Mouse (Mus musculus) T-cell, adult 2 months (primary cell): Measurements from ENCODE around the gene Ccr10.
A peak's percentile ranks its signal among the peaks of the same experiment; 100 is the strongest.
"Not testable (repeated sequence)": the region's sequence is repeated elsewhere in the genome, so short reads cannot be mapped to it uniquely, and the experiment has no call there.

Experiments
- DNase-seq: peaks from one replicate; pipeline ENCODE4 v3.0.0; 2022; ENCODE audit warnings: low spot score

Gene Ccr10

DNA sequence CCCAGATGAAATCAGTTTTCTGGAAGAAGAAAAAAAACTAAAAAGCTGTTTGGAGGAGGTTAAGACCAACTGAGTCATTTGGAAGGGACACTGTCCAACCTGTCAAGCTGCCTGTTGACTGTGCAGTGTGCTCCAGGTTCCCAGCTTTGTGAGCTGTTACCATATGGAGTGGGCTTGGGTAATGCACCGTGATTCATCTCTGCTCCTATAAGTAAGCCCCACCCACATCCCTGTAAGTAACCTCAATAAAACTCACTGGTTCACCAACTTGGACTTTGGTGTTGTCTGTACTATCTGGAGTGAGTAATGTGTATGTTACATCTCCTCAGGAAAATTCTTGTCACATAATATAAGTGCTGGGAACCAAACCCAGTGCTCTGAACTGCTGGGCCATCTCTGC, 22.4 kb downstream of the Ccr10 start:
- no peak for DNase-seq

DNA sequence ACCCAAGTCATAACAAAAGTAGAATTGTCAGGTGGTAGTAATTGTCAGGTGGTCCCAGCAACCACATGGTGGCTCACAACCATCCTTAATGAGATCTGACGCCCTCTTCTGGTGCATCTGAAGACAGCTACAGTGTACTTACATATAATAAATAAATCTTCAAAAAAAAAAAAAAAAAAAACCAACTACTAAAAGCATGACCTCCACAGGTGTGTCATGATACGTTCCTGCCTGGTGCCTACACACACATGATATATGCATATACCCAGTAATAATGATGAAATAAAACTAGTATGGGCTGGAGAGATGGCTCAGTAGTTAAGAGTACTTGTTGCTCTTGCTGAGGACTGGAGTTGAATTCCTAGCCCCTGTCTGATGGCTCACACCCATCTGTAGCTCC, 24.2 kb downstream of the Ccr10 start:
- no peak for DNase-seq

DNA sequence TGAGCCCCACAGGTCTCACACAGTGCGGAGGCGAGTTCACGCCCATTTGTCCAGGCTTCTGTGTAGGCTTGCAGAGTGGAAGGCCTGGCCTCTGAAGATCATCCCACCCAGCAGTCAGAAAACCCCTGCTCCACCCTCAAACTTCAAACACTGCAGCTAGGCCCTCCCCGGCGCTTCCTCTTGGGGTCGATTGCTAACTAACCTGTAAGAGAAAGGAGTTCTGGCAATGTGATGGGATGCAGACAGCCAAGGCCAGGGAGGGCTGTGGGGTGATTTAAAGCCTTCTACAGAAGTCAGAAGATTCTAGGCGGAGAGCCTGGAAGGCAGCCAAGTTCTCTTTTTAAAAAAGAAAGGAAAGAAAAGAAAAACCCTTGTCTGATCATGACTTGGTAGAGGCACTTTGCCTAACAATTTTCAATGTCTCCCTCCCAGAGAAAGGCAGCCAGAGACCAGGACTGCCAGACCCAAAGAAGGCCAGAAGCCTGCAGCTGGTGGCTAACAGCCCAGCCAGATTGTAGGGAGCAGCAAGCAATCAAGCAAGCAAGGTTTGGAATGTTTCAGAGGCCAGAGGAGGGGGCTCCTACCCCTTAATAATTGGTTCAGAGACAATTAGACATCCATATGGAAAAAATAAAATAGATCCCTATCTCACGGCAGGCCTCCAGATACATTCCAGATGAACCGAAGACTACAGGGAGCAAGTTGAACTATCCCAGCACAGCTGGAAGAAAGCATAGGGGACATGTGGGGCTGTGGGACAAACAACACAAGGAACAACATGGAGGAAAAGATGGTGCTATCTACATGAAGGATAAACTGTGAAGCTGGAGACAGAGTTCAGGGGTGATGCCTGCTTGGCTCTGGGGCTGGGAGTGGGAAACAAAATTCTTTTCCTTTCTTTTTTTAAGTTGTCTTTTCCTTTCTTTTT, 25.8 kb downstream of the Ccr10 start:
- DNase-seq, result no peak

DNA sequence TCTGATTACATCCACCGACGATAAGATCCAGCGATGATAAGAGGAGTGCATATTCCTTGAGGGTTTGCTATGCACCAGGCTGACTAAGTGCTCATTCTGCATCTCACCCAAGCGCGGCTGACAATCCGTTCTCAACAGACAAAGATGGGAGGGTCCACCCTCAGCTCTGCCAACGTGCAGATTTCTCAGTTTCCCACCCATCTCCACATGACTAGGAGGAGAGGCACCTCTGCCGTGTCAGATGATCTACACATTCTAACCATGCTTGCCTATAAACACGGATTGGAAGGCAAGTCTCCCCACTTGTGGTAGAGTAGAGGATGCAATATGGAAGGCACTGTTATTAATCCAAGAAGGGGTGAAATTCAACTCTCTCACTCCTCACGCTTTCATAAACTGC, 26.5 kb downstream of the Ccr10 start:
- no peak for DNase-seq

DNA sequence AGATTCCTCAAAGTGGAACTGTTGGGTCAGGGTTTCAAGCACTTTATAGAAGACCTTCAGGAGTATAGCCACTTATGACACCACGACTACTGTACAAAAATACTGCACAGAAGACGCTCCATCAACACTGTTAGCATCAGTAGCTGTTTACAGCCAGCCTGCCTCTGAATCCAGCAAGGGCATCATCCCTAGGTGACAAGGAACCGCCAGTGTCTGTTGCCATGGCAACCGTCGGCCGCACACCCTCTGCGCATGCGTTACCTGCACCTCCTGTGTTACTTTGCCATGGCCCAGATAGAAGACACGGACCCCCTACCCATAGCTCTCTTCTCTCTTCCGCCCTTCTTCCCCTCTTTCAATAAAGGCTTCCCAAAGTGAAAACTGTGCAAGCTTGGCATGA, 28.9 kb downstream of the Ccr10 start:
- no peak for DNase-seq

DNA sequence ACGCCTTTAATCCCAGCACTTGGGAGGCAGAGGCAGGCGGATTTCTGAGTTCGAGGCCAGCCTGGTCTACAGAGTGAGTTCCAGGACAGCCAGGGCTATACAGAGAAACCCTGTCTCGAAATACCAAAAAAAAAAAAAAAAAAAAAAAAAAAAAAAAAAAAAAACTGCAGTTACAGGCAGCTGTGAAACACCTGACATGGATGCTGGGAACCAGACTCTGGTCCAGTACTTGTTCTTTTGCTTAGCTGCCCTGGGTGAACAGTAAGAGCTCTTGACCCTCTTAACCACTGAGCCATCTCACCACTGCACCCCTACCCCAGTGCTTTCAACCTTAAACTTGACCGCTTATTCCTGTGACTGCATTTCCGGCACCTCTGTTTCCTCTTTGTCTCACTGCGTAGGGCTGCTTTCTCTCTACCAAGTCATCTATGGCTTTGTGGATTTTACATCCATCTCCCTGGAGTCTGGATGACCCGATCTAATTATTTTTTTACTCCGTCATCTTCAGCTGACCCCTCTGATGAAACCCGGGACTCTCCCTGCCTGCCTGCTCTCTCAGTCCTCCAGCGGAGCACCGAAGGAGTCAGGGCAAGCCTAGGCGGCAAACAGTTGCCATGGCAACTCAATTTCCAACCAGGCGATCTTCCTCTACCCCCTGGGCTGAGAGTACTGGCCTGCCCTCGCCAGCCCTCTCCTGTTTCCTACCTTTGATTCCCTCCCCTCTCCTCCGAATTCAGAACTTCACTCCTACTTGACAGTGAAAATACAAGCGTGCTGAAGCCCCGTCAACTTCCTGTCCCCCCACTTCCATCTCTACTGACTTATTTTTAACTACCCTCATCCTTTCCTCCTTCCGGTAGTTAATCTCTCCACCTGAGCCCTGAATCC, 31.7 kb downstream of the Ccr10 start:
- peak; percentile 58 for DNase-seq

DNA sequence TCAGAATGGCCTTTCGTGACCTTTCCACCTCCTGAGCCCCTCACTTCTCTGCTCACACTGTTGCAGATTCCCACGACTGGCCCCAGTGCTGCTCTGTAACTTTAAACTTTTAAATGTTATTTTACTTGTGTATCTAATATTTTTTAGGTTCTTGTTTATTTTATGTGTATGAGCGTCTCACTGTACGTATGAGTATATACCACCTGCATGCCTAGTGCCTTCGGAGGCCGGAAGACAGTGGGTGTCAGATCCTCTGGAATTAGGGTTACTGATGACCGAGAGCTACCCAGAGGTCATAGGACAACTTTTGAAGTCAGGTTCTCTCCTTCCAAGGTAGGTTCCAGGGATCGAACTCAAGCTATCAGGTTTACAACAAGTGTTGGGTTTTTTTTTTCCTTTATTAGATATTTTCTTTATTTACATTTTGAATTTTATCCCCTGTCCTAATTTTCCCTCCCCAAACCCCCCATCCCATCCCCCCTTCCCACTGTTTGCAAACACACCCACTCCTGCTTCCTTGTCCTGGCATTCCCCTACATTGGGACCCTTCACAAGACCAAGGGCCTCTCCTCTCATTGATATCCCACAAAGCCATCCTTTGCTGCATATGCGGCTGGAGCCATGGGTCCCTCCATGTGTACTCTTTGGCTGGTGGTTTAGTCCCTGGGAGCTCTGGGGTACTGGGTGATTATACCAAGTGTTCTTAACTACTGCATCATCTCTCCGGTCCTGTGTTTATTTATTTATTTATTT, 32.9 kb downstream of the Ccr10 start:
- DNase-seq, result no peak

DNA sequence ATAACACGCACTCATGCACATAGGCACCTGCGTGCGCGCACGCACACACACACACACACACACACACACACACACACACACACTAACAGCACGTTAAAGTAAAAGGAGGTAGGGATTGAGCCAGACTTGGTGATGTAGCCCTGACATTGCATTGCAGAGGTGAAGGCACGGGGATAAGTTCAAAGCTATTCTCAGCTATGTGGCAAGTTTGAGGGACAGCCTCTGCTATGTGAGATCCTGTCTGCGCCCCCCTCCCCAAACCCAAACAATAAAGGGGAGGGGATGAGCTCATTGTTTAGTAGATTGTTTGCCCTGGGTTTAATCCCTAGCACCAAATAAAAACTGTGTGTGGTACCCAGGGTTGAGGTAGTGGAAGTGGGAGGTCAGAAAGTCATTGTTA, 34.2 kb downstream of the Ccr10 start:
- no peak for DNase-seq

DNA sequence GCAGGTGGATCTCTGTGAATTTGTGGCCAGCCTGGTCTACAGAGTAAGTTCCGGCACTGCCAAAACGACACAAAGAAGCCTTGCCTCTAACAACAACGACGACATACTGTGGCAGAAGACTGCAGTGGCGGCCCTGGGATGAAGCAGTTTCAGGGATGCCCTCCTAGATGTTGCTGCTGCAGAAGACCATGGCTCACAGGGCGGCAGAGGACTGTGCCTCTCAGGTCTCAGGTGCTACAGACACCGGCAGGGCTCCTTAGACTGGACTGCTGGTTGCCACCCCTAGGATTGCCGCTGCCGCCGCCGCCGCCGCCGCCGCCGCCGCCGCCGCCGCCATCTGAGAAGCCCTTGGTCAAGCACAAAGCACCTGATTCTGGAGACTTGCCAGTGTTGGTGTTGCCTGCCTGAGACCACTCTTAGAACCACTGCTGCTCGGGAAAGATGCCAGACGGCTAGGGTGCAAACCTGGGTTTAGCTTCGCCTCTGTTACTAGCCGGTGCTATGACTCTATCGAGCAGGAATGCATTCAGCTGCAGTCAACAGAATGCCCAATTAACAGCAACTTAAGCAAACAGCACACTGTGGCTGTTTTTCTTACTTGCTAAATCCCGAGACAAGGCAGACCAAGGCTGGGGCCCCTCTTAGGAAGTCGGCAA, 35.0 kb downstream of the Ccr10 start:
- no peak for DNase-seq

DNA sequence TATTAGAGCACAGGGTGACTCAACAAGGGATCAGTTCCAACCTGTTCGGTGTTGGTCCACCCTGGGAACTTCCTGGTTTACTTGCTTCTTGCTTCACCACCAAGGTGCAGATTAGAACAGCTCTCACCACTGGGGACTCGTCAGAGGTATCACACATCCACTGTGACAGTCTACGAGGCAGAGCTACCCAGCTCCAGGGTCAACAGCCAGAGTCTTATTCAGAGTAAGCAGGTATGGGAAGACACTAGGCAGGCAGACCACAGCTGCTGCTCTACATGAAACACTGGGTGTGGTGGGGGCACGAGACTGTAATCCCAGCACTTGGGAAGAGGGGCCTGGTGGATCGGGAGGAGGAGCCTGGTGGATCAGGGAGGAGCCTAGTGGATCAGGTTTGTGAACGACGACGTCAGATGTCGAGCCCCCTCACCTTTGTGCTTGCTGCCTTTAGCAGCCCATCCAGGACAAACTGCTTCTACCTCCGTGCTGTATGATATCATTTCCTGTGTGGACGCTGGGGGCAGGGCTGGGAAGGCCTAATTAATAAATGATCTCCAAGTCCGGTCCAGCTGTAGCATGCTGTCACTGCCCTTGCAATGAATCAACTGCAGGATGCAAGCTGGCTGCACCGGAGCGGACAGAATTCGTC, 36.6 kb downstream of the Ccr10 start:
- no peak for DNase-seq

DNA sequence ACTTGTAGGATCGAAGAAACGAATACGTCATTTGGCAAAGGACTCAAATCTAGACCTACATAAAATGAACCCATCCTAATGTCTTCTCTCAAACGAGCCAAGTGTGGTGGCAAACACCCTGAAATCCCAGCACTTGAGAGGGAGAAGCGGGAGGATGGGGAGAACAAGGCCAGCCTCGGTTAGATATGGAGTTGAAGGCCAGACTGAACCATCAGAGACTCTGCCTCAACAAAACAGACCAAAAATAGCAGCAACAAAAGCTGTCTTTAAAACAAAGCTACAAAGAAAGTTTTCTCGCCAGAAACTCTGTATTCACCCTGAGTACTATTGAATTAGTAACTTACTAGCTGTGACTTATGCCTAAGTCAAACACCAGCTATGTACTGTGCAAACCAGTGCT, 38.2 kb downstream of the Ccr10 start:
- no peak for DNase-seq

DNA sequence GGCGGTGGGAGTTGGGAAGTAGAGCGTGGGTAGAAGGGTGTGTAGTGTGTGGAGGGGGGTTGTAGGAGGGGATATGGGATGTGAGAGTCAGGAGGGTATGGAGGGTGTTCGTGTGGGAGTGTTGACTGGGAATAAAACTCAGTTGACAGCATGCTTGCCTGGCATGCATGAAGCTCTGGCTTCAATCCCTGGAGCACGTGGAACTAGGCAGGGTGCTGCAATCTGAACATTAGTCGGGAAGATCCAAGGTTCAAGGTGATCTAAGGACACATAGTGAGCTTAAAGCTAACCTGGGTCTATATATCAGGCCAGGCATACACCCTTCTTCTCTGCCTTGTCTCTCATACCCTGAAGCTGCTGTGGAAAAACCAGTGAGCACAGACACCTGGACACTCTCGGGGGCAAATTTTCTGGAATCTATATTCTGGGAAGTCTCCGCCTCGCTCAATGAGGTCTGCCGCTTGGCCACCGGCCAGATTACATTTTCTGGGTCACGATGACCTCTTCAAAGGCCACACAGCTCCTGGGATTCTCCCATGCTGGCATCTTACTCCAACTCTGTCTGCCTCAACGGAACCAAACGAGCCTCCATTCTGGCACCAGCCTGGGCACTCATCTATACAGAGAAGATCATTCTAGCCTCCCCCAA, 40.9 kb downstream of the Ccr10 start:
- DNase-seq, result no peak

DNA sequence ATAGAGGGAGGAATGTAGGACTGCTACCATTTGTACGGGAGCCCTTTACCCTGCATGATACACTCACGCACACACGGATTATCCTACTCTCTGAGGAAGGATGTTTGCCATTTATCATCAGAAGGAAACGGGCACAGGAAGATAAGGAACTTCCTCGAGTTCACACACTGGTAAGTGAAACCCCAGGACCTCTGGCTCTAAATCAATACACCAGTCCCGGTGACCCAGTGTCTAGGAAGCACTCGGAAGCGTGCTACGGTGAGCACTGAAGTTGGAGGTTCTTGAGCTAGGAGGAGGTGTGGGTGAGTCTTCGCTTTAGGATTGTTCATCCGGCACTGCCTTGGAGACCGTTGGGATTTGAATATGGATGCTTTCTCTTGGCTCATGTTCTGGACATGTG, 42.2 kb downstream of the Ccr10 start:
- DNase-seq, result no peak

DNA sequence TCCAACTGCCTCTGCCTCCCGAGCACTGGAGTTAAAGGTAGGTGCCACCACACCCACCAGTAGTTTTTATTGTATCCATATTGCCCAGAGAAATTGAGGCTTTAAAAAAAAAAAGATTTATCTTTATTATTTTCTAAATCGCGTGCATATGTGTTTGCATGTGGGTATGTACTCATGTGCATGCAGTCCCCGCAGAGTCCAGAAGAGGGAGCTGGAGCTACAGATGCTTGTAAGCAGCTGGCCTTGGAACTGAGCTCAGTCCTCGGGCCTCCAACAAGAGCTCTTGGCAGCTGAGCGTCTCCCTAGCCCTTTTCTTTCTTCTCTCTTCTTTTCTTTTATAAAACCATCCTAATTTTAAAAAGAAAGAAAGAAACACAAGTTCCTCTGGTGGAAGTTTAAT, 43.5 kb downstream of the Ccr10 start:
- DNase-seq, result no peak

DNA sequence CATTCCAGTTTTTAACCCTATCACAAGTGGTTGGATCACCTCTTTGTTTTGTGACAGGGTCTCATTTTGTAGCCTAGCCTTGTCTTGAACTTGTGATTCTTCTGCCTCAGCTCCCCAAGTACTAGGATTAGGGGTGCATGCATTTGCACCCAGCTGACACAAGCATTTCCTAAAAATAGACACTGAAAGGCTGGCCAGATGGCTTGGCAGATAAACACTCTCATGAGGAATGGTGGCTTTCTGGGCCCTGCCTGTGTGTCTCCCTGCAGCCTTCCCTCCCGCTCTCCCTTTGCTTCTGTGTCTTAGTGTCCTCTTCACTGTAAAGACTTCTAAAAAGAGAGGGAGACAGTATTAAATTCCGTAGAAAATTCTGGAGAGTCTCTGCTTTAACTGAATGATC, 44.1 kb downstream of the Ccr10 start:
- DNase-seq, result no peak

DNA sequence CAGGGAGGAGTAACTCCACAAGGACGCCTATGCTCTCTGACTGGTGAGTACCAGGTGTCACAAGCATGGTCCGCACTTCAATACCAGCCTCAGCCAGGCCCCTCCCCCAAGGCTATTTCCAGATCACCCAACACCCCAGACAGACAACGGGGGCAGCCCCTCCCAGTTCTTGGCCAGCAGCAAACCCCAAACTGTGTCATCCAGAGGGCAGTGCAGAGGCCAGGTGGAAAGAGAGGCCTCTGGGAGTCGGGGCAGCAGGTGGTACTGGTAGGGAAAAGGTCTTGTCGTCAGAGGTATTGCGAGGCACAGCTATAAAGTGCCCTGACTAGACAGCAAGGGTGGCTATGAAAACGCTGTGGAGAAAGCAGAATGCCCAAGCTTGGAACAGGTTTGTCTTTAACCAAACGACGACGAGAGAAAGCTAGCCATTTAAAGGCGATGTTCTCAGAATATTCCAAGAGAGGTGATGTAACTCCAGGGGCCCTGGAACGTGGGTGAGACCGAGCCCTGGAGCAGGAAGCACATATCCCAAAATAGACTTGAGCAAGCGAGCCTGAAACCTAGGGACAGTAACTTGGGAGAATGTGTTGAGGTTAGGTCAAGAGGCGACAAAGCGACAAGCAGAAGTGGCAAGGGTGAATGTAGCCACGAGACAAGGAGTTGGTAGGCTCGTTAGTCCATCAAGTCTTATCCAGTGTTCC, 45.0 kb downstream of the Ccr10 start:
- DNase-seq, result no peak

DNA sequence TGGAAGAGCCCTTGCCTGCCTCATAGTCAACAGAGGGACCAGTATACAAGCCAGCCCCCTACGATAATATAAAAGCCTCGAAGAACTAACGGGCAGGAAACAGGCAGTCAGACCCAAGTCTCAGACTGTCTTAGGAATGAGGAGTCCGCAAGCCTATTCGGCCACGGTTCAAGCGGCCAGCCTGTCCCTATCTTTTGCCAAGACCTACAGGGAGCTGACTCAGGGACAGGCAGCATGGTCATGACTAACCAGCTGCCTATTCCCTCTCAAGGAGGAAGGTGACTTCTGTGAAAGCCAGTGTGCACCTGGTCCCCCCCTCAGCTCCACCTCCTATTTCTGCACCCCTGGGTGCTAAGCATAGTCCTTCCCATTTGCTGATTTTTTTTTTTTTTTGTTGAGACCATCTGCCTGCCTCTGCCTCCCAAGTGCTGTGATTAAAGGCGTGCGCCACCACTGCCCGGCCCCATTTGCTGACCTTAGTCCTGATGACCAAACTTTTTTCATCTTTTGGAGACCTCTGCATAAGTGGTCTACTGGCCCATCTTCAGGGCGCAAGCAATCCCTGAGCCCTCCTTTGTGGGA, 46.2 kb downstream of the Ccr10 start:
- no peak for DNase-seq

DNA sequence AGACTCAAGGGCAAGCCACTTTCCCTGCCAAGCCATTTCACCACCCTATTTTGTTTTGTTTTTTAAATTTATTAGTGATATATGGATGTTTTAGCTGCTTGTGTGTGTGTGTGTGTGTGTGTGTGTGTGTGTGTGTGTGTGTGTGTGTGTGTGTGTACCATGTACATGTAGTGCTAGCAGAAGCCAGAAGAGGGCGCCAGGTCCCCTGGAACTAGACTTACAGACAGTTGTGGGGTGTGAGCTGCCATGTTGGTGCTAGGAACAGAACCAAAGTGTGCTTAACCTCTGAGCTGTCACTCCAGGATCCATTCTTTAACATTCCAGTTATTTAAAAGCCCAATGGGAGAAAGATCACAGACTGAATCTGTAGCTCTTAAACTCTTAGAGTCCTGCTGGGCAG, 48.2 kb downstream of the Ccr10 start:
- peak; percentile 38 for DNase-seq

DNA sequence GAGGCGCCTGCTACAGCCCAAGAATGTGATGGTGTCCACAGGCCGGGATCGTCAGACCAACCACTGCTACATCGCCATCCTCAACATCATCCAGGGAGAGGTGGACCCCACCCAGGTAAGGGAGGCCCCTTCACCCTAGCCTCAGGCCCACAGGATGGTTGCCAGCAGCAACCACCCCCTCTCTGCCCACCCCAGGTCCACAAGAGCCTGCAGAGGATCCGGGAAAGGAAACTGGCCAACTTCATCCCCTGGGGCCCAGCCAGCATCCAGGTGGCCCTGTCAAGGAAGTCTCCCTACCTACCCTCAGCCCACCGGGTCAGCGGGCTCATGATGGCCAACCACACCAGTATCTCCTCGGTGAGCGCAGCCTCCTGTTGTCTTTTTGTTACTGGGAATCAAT, 50.2 kb downstream of the Ccr10 start:
- DNase-seq, result not testable (repeated sequence)

DNA sequence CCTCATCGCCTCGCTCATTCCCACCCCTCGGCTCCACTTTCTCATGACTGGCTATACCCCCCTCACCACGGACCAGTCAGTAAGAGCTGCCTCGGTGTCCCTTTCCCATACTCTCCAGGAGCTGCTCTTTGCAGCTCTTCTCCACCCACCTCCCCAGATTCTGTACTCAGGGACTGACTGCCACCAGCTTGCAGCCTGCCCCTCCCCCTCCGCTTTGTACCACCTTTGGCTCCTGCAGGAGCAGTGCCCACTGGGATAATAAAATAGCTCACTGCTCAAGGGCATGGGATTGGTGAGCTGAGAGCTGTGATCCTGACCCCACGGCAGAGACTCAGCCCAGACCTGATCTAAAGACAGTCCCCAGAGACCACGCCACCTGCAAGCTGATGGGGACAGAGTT, 50.7 kb downstream of the Ccr10 start:
- DNase-seq, result not testable (repeated sequence)
